Mouse (Mus musculus): Measurements from ENCODE around the gene Cwc15. TPM values are rescaled to one million over a fixed set of nuclear protein-coding genes. Genes with fewer than 3 reads are reported as not detected.
"Not testable (repeated sequence)": the region's sequence is repeated elsewhere in the genome, so short reads cannot be mapped to it uniquely, and the experiment has no call there.

Cwc15 gene
- 69.6 and 74.3 TPM in 2 replicates for polyA plus RNA-seq (2015; fragmentation: Nextera tagmentation; extraction: Ambion mirVana)

GRCm38 (mm10) chr9:14500023-14500915 lies at the start of gene Cwc15, which contains the start of gene Kdm4d:
TSS of gene Cwc15 (plus strand) at chr9:14500617.
TSS of gene Kdm4d (minus strand) at chr9:14500482.
- 1% methylated on average over 59 of the region's 59 CpGs for WGBS (ENCODE audit: insufficient replicate concordance)
- Histone ChIP-seq H3K27me3 (ENCODE audit: insufficient read depth, low read length) (no peaks in the 10 kb centered on the region), H3K9ac (replicated peaks) (peak within 1 kb of the TSS; percentile 78), H3K9me3 (ENCODE audit: low read length) (no peaks in the 10 kb centered on the region), H3K4me3 (ENCODE audit: low read depth, low read length) (peak within 1 kb of the TSS; percentile 86), H3K27ac (ENCODE audit: low read depth) (peak within 1 kb of the TSS; percentile 73), H3K4me1 (ENCODE audit: insufficient read depth) (peaks cover 8% of the 10 kb centered on the region), H3K4me2 (ENCODE audit: low read depth, low read length) (peak within 1 kb of the TSS; percentile 97), H3K36me3 (replicated peaks; ENCODE audit: insufficient read depth, low read length) (peaks cover 27% of the 10 kb centered on the region)
- TF ChIP-seq EP300 (IDR thresholded peaks at IDR 0.05; ENCODE audit: low read depth): peak; percentile 80
- TF ChIP-seq CTCF (IDR thresholded peaks at IDR 0.05; ENCODE audit: low read depth): no peak
- peak; percentile 93 for DNase-seq
- ATAC-seq: peak; percentile 99

- not testable (repeated sequence) for H3K36me3 ChIP-seq (replicated peaks; ENCODE audit: insufficient read depth, low read length); H3K27ac ChIP-seq (ENCODE audit: low read depth); H3K9ac ChIP-seq (replicated peaks); ATAC-seq; H3K9me3 ChIP-seq (ENCODE audit: low read length); H3K27me3 ChIP-seq (ENCODE audit: insufficient read depth, low read length); H3K4me3 ChIP-seq (ENCODE audit: low read depth, low read length); H3K4me1 ChIP-seq (ENCODE audit: insufficient read depth); H3K4me2 ChIP-seq (ENCODE audit: low read depth, low read length); DNase-seq
- WGBS (ENCODE audit: insufficient replicate concordance): 41% methylated on average over 8 of the region's 8 CpGs
- peak; percentile 48 for TF ChIP-seq CTCF (IDR thresholded peaks at IDR 0.05; ENCODE audit: low read depth)
Observed at GRCm38 (mm10) chr9:14451120-14451519, 49.3 kb upstream of the Cwc15 start.

- no peak for ATAC-seq
- Histone ChIP-seq H3K27me3 (ENCODE audit: insufficient read depth, low read length) (no peaks in the 10 kb centered on the region), H3K36me3 (replicated peaks; ENCODE audit: insufficient read depth, low read length) (no peaks in the 10 kb centered on the region), H3K27ac (ENCODE audit: low read depth) (no peak overlapping the region), H3K9me3 (ENCODE audit: low read length) (no peaks in the 10 kb centered on the region), H3K4me2 (ENCODE audit: low read depth, low read length) (no peak overlapping the region), H3K9ac (replicated peaks) (no peak overlapping the region), H3K4me3 (ENCODE audit: low read depth, low read length) (no peak overlapping the region), H3K4me1 (ENCODE audit: insufficient read depth) (no peaks in the 10 kb centered on the region)
- WGBS (ENCODE audit: insufficient replicate concordance): 61% methylated on average over 3 of the region's 3 CpGs
- DNase-seq: no peak
- TF ChIP-seq EP300 (IDR thresholded peaks at IDR 0.05; ENCODE audit: low read depth): no peak
Observed at GRCm38 (mm10) chr9:14456320-14456719, 44.1 kb upstream of the Cwc15 start.

- not testable (repeated sequence) for H3K9me3 ChIP-seq (ENCODE audit: low read length); H3K9ac ChIP-seq (replicated peaks); H3K4me3 ChIP-seq (ENCODE audit: low read depth, low read length); H3K27ac ChIP-seq (ENCODE audit: low read depth); H3K36me3 ChIP-seq (replicated peaks; ENCODE audit: insufficient read depth, low read length); H3K27me3 ChIP-seq (ENCODE audit: insufficient read depth, low read length); DNase-seq; H3K4me2 ChIP-seq (ENCODE audit: low read depth, low read length); H3K4me1 ChIP-seq (ENCODE audit: insufficient read depth); ATAC-seq
- 50% methylated on average over 1 of the region's 1 CpGs for WGBS (ENCODE audit: insufficient replicate concordance)
Observed at GRCm38 (mm10) chr9:14462536-14462935, 37.9 kb upstream of the Cwc15 start.

GRCm38 (mm10) chr9:14463668-14464067 lies 36.7 kb upstream of the Cwc15 start:
- H3K27ac ChIP-seq (ENCODE audit: low read depth); H3K9me3 ChIP-seq (ENCODE audit: low read length); H3K4me1 ChIP-seq (ENCODE audit: insufficient read depth); H3K27me3 ChIP-seq (ENCODE audit: insufficient read depth, low read length); H3K9ac ChIP-seq (replicated peaks); H3K4me2 ChIP-seq (ENCODE audit: low read depth, low read length); H3K4me3 ChIP-seq (ENCODE audit: low read depth, low read length); H3K36me3 ChIP-seq (replicated peaks; ENCODE audit: insufficient read depth, low read length); DNase-seq; ATAC-seq: not testable (repeated sequence)
- WGBS (ENCODE audit: insufficient replicate concordance): 71% methylated on average over 9 of the region's 12 CpGs

GRCm38 (mm10) chr9:14498896-14499705 lies 1.3 kb upstream of the Cwc15 start:
- H3K4me1 ChIP-seq (ENCODE audit: insufficient read depth): peaks cover 8% of the 10 kb centered on the region
- H3K4me3 ChIP-seq (ENCODE audit: low read depth, low read length): no peak overlapping the region
- H3K9me3 ChIP-seq (ENCODE audit: low read length): no peaks in the 10 kb centered on the region
- no peak overlapping the region for H3K9ac ChIP-seq (replicated peaks)
- 67% methylated on average over 4 of the region's 4 CpGs for WGBS (ENCODE audit: insufficient replicate concordance)
- TF ChIP-seq EP300 (IDR thresholded peaks at IDR 0.05; ENCODE audit: low read depth) (no peak), CTCF (IDR thresholded peaks at IDR 0.05; ENCODE audit: low read depth) (no peak)
- peaks cover 17% of the 10 kb centered on the region for H3K36me3 ChIP-seq (replicated peaks; ENCODE audit: insufficient read depth, low read length)
- no peak overlapping the region for H3K27ac ChIP-seq (ENCODE audit: low read depth)
- ATAC-seq (no peak), DNase-seq (no peak)
- H3K27me3 ChIP-seq (ENCODE audit: insufficient read depth, low read length): no peaks in the 10 kb centered on the region
- H3K4me2 ChIP-seq (ENCODE audit: low read depth, low read length): peak overlapping the region; percentile 97

Data from liver, postnatal 0 days (tissue).